Mouse (Mus musculus) heart, adult 2 months (tissue): ENCODE data around the gene Cenpf.

Experiments
- CTCF ChIP-seq: fragments of 200-600 bp; IDR thresholded peaks from 2 replicates; pipeline ENCODE4 v1.8.1; 2022; ENCODE audit warnings: antibody characterized with exemption, mild to moderate bottlenecking, moderate library complexity
- EP300 ChIP-seq: fragments of 200-500 bp; IDR thresholded peaks from 2 replicates; pipeline ENCODE4 v1.6.1; 2011; ENCODE audit warnings: low read depth, low read length, control low read depth; ENCODE audit not compliant: insufficient read depth
- POLR2A ChIP-seq: fragments of 200-500 bp; IDR thresholded peaks from 2 replicates; pipeline ENCODE4 v1.6.1; 2011; ENCODE audit warnings: mild to moderate bottlenecking, low read depth, low read length, control low read depth; ENCODE audit not compliant: insufficient read depth

- TF ChIP-seq CTCF: no peak
- TF ChIP-seq POLR2A: no peak
- TF ChIP-seq EP300: no peak
Measured at GRCm38 (mm10) chr1:189615246-189615645, 72.6 kb downstream of the Cenpf start.
